Mouse (Mus musculus) 416B (cell line): ENCODE results near the gene Fancc.
"Not testable (repeated sequence)": the region's sequence is repeated elsewhere in the genome, so short reads cannot be mapped to it uniquely, and the experiment has no call there.

Experiments used
- DNase-seq: peaks from one replicate; pipeline ENCODE4 v3.0.0; 2011; ENCODE audit warnings: low read depth

Gene Fancc

DNA sequence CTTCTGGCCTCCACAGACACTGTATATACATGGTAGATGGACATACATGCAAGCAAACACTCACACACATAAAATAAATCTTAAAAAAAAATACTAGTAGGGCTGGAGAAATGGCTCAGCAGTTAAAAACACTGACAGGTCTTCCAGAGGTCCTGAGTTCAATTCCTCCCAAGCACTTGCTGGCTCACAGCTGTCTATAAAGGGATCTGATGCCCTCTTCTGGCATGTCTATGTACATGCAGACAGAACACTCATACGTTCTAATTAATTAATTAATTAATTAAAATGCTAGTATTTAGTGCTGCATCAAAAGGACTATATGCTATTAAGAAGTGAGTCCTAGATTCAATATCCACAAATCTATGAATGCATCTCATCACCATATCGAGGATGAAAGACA is 78.9 kb downstream of the Fancc start:
- DNase-seq: peak; percentile 38

DNA sequence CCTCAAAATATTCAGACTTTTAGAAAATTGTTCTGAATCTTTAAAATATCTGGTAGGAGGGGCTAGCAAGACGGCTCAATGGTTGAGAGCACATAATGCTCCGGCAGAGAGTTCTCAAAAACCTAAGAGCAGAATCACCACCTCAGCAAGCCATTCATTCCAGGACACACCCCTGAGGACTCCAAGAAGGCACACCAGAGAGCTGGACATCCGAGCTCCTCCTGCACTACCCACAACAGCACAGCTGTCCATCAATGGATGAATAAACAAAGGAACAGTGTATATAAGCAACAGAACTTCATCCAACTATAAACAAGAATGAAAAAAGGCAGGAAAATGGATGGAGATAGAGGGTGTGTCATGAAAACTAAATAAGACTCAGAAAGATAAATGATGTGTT is 80.3 kb downstream of the Fancc start:
- DNase-seq: no peak

DNA sequence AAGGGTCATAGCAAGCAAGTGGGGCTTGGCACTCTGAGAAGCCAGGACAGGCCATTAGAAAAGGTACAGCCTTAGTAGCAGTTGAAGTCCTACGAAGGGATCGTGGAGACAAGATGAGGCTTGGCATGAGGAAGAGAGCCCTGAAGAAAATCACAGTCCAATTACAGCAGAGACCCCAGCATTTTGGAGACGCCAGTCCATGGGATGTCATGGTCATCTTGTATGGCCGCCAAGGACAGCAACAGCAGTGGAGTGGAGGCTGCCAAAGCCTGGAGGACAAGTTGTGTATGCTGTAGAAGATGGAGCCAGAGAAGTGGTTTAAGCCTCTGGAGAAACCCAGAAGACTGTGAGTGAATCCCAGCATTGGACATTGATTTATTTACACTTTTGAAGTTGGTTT is 84.4 kb downstream of the Fancc start:
- no peak for DNase-seq

DNA sequence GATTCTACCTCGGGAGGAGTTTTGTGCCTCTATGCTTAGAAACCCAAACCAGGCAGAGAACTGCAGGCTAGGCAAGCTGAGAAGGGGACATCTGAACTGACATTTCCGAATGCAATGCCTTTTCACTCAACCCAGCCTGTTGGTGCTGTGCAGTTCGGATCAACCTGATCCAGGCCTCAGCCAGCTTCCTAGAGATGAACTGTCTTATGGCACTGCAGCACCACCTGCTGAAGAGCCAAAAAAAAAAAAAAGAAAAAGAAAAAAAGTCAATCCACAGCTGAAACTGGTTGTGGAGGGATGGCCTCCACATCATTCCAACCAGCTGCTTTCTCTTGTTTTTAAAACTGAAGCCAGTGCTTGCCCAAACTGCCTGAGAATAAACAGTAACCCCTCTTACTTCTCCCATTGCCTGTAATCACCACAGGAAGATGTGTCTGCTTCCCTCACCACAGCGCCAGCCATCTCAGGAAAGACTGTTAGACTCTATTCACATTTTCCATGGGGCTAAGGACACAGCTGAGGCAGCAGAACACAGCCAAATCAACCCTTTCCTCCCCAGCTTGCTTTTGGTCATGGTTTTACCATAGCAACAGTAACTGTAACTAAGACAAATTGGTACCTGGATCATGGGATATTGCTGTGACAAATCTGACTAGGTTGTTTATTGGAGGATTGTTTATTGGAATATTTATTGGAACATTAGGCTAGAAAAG is 85.6 kb downstream of the Fancc start:
- DNase-seq: peak; percentile 86

DNA sequence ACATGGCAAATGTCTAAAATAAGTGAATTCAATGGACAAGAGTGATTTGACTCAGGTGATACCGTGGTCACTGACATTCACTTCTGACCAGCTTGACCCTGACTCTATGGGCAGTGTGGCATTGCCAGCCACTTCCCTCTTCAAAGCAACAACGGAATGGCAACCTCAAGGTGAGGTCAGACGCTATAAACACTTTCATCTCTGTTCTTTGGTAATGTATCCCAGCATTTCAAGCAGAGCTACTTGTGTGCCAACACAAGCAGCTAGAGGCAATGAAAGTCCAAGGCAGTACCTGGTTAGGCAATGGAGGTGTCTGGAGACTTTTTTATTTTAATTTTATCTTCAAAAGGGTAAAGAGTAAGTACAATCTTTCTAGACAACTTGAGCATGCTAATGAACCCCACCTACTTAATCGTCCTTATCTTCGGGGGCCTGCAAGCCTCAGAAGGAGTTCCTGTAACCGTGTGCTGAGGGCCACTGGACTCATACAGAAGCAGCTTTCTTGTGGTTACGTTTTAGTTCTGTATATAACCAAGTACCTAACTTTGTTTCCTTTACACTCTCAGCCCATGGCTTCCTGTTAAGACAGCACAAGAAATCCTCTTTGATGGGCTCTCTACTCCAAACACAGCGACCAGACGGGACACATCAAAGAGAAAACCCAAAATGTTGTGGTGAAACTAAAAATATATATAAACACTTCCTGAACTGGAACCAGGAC is 86.3 kb downstream of the Fancc start:
- DNase-seq: peak; percentile 80

DNA sequence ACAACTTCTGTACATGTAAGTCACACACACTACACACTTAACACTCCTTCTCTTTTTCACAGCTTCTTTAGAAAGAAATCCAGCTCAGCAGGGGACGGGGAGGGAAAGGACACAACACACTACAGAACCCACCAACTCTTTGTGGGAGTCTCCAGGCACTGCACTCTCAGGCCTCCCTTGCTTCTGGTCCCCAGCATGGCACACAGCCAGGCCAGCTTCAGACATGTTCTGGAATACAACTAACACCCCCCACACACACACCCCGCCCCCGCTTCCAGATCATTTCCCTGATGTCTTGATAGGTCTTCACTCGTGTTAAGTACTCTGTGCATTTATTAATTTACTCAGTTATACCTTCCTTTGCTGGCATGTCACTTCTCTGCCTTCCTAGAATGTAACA is 91.9 kb downstream of the Fancc start:
- DNase-seq: no peak

- DNase-seq: peak; percentile 41
Measured at GRCm38 (mm10) chr13:63404657-63405056, 92.4 kb downstream of the Fancc start.

DNA sequence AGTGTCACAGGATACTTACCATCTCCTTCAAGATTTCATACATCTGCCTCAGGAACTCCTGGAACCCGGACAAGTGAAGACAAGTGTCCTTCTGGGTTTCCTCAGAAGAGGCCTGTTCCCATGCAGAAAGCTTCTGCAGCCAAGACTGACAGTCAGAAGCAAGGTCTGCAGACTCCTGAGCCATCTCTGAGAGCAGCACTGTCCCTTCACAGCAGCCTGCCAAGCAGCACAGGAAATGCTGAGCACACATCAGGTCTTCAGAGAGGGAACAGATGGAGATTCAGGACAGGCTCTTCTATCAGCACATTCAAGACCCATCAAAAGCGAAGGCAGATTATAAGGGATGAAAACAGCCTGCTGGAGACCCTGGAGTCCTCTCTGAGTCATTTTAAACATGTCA is 94.3 kb downstream of the Fancc start:
- DNase-seq: no peak

DNA sequence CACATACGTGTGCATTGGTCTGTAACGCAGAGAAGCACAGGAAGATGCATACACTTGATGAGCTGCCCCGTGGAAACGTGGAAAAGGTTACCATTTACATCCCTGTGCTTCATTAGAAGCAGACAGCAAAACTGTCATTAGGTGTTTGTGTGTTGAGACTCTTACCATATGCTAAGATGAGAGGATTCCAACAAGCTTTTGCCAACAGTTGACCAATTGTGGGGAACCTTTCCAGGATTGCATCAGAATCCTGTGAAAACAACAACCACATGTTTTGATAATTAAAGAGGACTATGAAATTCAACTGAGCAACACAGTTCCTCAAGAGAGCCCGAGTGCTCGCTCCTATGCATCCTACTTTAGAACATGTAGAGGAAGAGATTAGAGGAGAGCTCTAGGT is 97.0 kb downstream of the Fancc start:
- DNase-seq: no peak

- no peak for DNase-seq
Measured at GRCm38 (mm10) chr13:63397420-63397819, 99.7 kb downstream of the Fancc start.

DNA sequence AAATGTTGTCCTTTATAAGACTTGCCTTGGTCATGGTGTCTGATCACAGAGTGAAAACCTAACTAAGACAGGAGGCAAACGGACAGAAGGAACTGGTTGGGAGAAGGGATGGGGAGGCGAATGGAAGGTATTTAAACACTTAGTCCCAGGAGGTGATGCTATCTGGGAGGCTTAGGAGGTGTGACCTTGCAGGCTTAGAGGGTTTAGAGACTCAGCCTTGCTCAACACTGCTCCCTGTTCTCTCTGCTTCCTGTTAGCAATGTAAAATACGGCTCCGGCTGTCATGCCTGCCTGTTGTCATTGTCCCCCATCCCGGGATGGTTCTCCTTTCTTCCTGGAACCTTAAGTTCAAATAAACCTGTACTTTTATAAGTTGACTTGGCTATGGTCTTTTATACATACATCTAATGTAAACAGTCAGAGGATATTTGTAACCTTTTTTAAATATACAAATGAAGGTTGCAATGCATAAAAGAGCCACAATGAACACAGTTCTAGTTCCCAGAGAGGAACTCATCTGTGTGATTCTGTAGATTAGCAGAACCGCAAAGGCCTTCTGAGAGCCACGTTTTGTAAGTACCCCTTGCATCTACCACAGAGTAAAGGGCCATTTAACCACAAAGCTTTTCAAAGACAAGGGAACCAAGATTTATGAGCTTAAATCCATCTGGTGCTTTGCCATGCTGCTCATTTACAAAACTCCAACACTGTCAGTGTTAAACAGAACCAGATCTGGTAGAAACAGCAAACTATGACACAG is 102.6 kb downstream of the Fancc start:
- peak; percentile 24 for DNase-seq

- no peak for DNase-seq
Measured at GRCm38 (mm10) chr13:63385234-63385633, 111.8 kb downstream of the Fancc start.

- DNase-seq: no peak
Measured at GRCm38 (mm10) chr13:63384775-63385174, 112.3 kb downstream of the Fancc start.

DNA sequence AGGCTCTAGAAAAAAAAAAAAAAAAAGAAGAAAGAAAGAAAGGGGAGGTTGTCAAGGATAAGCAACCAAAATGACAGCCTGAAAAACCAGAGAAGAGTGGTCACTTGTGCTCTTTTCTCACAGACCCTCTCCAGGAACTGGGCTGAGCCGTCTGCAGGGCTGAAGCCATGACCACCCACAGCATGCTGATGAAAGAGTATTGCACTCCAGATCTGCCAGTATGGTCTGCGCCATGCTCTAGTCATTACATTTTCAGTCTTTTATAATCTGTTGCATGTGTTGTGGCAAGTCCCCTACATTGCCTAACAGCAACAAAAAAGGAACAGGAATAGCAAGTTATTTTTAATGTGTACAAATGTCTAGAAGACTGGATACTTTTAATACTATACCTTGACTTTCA is 114.9 kb downstream of the Fancc start:
- DNase-seq: no peak

DNA sequence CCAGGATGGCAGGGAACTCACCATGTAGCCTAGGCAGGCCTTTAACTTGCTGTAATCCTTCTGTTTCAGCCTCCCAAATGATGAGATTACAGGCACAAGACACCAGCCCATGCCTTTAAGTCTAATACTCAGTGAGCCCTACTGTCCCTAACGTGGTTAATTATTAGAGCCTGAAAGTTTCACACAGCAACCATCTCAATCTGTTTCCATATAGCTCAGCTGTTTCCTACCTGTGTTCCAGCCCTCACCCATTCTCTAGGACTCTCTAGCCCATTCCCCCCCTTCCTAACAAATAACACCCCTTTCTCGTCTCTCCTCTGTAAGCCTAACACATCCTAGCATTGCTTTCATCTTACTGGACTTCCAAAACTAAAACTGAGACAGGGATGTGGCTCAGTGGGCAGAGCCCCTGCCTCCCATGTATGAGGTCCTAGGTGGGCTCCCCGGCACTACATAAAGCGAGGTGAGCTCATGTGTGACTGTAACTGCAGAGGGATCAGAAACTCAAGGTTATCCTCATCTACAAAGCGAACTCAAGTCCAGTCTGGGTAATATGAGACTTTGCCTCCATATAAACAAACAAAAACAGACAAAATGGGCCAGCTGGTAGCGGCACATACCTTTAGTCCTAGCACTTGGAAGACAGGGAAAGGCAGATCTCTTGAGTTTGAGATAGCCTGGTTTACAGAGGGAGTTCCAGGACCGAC is 123.5 kb downstream of the Fancc start:
- no peak for DNase-seq

DNA sequence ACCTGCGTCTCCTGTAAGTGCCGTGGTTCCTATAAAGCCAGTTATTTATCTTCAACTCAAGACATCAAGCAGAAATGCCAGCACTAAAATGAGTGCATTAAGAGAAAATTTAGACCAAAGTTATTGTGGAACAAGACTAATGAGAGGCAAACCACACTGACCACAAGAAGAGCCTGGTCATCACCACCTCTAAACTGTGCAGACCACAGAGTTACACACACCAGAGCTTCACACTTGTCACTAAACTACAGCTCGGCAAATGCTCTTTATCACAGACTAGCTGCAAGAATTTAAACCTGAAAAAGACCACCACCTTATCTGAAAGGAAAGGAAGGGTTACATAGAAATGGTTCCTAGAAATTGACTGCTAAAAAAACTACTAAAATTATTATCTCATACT is 135.3 kb downstream of the Fancc start:
- peak; percentile 83 for DNase-seq

GRCm38 (mm10) chr13:63360111-63360885 is 136.8 kb downstream of the Fancc start:
- peak; percentile 41 for DNase-seq

- no peak for DNase-seq
Measured at GRCm38 (mm10) chr13:63359393-63359792, 137.7 kb downstream of the Fancc start.

GRCm38 (mm10) chr13:63356558-63356957 is 140.5 kb downstream of the Fancc start:
- DNase-seq: peak; percentile 72

- no peak for DNase-seq
Measured at GRCm38 (mm10) chr13:63356101-63356500, 141.0 kb downstream of the Fancc start.

DNA sequence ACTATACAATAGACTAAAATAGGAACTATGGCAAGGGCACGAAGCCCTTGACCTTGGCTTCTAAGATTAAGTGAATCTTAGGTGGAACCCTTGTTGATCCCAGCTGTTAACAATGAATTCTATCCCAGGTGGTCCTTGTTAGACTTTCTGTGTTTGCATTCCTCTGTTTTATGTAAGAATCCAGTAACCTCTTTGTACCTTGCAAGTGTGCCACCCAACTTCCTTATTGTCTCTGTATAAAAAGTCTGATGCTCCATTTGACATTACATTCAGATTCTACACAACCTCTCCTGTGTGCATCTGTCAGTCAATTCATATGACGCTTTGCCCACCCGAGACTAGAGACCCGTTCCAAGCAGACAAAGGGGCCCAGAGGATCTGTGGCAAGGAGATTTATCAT is 143.8 kb downstream of the Fancc start:
- not testable (repeated sequence) for DNase-seq

DNA sequence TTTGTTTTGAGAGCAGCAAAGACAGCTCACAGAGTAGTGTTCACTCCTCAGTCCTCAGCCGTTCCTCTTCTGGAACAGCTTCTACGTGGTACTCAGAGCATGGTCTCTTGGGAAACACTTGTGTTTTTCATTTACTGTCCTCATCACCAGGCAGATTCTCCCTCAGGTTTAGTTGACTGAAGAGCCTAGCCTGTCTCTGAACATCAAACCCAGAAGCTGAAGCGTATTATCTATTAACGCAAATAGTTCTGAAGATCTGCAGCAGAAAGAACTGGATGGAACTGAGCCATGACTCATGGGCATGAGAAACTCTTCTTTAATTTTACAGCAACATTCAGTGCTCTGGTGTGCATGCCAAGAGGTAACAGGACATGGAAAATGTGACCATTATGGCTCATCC is 147.0 kb downstream of the Fancc start:
- no peak for DNase-seq
